Mouse (Mus musculus) olfactory bulb, adult 2 months (tissue): ENCODE measurements at regions not wholly inside any gene's neighbourhood (a gene's known extent, or its start where the extent isn't known, plus 50 kb on each side); places are given as distances from the start of the nearest gene placed in this dataset.

Experiments used
- CTCF ChIP-seq: fragments of 200-500 bp; IDR thresholded peaks from 2 replicates; pipeline ENCODE4 v1.5.1; 2012; ENCODE audit warnings: low read depth, mild to moderate bottlenecking, low read length, moderate library complexity; ENCODE audit not compliant: insufficient read depth
- POLR2A ChIP-seq: fragments of 200-500 bp; IDR thresholded peaks from 2 replicates; pipeline ENCODE4 v1.6.1; 2012; ENCODE audit warnings: mild to moderate bottlenecking, low read depth, low read length, moderate library complexity; ENCODE audit not compliant: insufficient read depth

DNA sequence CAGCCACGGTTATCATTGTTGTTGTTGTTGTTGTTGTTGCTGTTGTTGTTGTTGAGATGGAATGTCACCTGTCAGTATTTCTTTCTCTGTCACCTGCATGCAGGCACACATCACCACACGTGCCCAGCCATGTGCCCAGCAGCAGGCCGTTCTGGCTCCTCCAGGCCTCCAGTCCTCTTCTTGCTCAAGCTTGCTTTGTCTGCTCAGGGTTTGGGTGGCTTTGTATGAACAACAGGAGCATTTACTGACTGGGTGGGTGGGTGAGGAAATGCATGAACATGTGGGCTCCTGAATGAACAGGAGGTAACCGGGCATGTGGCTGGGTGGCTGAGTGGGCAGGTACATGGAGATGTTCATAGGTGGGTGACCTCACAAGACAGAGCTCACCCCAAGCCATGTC lies 79.1 kb upstream of the Ppp2r5c start:
- TF ChIP-seq POLR2A = no peak
- no peak for TF ChIP-seq CTCF
